12 mouse cellular contexts compared by ENCODE assay signal in the genomic region with DNA sequence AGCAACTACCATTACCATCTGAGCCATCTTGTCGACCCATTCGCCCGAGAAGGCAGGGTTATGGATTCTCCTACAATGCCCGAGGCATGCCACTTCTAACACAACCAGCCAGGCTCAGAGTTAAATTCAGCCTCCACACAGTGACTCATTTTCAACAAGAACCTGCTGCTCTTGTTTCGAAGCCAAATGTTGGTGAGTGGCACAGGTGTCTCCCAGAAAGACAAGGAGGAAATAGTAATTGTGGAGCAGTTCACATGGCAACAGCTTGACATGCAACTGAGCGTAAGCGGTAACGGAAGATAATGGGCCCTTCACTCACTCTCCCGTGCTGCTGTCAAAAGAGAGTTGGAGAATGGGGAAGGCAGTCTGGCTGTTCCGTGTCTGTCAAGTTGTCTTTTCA.
DNase-seq lines count a peak whose midpoint lies in the region; ATAC-seq lines count a peak whose summit lies in the region.
"Had no signal": no experiment of that assay in that cellular context is flagged by ENCODE, and none has a peak within 500 bp of the region (broad histone marks: within the 10 kb centered on the region; RNA-seq: fewer than 3 reads in every experiment).

No protein-coding gene starts in this region.

- DNase-seq in forebrain, embryonic 14.5 days (ENCODE audit: low spot score), result peak; percentile 70
- no peak for DNase-seq in forebrain, embryonic 11.5 days (ENCODE audit: low spot score)
- DNase-seq in brain, embryonic 18.5 days (ENCODE audit: low read depth, low spot score), result peak; percentile 56
- DNase-seq in left cerebral cortex, adult 9 months (ENCODE audit: low spot score in 2 of 2), result peak; percentile 54 to 62
- DNase-seq in kidney, adult 11 months, result no peak
- DNase-seq: adrenal gland, postnatal 36 days had no signal

- no peaks in the 10 kb centered on the region for H3K27me3 ChIP-seq in forebrain, embryonic 14.5 days (replicated peaks; ENCODE audit: control insufficient read depth, insufficient read depth, low read length)
- H3K27me3 ChIP-seq in forebrain, embryonic 11.5 days (ENCODE audit: control insufficient read depth, insufficient read depth, low read length), result no peaks in the 10 kb centered on the region
- no peaks in the 10 kb centered on the region for H3K27me3 ChIP-seq in liver, embryonic 12.5 days (replicated peaks)
- H3K27me3 ChIP-seq: embryonic facial prominence, embryonic 13.5 days; lung, embryonic 15.5 days had no signal

- peak; percentile 48 for ATAC-seq in forebrain, embryonic 14.5 days
- no peak for ATAC-seq in forebrain, embryonic 11.5 days (replicated peaks; ENCODE audit: low FRiP score)
- ATAC-seq in frontal cortex, adult (ENCODE audit: low TSS enrichment), result peak; percentile 83
- ATAC-seq in erythroblast, adult 5-6 weeks (replicated peaks; ENCODE audit: low FRiP score, poor library complexity, severe bottlenecking), result no peak
- ATAC-seq in liver, embryonic 12.5 days, result no peak
- ATAC-seq: intestine, postnatal 0 days had no signal

- no peak overlapping the region for H3K9ac ChIP-seq in forebrain, embryonic 14.5 days (ENCODE audit: low read length)
- no peak overlapping the region for H3K9ac ChIP-seq in forebrain, embryonic 11.5 days (ENCODE audit: low read length)
- H3K9ac ChIP-seq in liver, embryonic 12.5 days, result no peak overlapping the region
- H3K9ac ChIP-seq: embryonic facial prominence, embryonic 13.5 days; lung, embryonic 15.5 days had no signal

- peaks cover 6% of the 10 kb centered on the region for H3K4me1 ChIP-seq in forebrain, embryonic 14.5 days (ENCODE audit: control insufficient read depth, insufficient read depth, low read length)
- H3K4me1 ChIP-seq in forebrain, embryonic 11.5 days (replicated peaks; ENCODE audit: control insufficient read depth, insufficient read depth, low read length), result no peaks in the 10 kb centered on the region; the same call in 1 of the 2 replicates
- no peaks in the 10 kb centered on the region for H3K4me1 ChIP-seq in liver, embryonic 12.5 days

- H3K36me3 ChIP-seq in forebrain, embryonic 14.5 days (ENCODE audit: control insufficient read depth, insufficient read depth, low read length), result no peaks in the 10 kb centered on the region
- no peaks in the 10 kb centered on the region for H3K36me3 ChIP-seq in forebrain, embryonic 11.5 days (ENCODE audit: control insufficient read depth, insufficient read depth, low read length)
- H3K36me3 ChIP-seq in liver, embryonic 12.5 days, result no peaks in the 10 kb centered on the region
- H3K36me3 ChIP-seq: embryonic facial prominence, embryonic 13.5 days; lung, embryonic 15.5 days had no signal

- H3K4me2 ChIP-seq in forebrain, embryonic 14.5 days (ENCODE audit: low read length), result no peak overlapping the region
- no peak overlapping the region for H3K4me2 ChIP-seq in forebrain, embryonic 11.5 days (ENCODE audit: low read depth, low read length, severe bottlenecking)
- no peak overlapping the region for H3K4me2 ChIP-seq in liver, embryonic 12.5 days
- H3K4me2 ChIP-seq: embryonic facial prominence, embryonic 13.5 days; lung, embryonic 15.5 days had no signal

- H3K9me3 ChIP-seq in forebrain, embryonic 14.5 days (replicated peaks; ENCODE audit: control insufficient read depth, low read length), result no peaks in the 10 kb centered on the region
- H3K9me3 ChIP-seq in forebrain, embryonic 11.5 days (ENCODE audit: control insufficient read depth, low read length), result no peaks in the 10 kb centered on the region
- H3K9me3 ChIP-seq in liver, embryonic 12.5 days (replicated peaks), result no peaks in the 10 kb centered on the region
- H3K9me3 ChIP-seq: embryonic facial prominence, embryonic 13.5 days; lung, embryonic 15.5 days had no signal

- H3K4me3 ChIP-seq in forebrain, embryonic 14.5 days (ENCODE audit: low read depth, low read length), result no peak overlapping the region
- no peak overlapping the region for H3K4me3 ChIP-seq in forebrain, embryonic 11.5 days (ENCODE audit: low read depth, low read length)
- no peak overlapping the region for H3K4me3 ChIP-seq in liver, embryonic 12.5 days
- H3K4me3 ChIP-seq: embryonic facial prominence, embryonic 13.5 days; lung, embryonic 15.5 days had no signal

- WGBS in forebrain, embryonic 14.5 days, result 49% methylated on average over 10 of the region's 10 CpGs
- WGBS in forebrain, embryonic 11.5 days, result 79% methylated on average over 10 of the region's 10 CpGs
- 79% methylated on average over 10 of the region's 10 CpGs for WGBS in liver, embryonic 12.5 days (ENCODE audit: insufficient replicate concordance)

- H3K27ac ChIP-seq in forebrain, embryonic 14.5 days (ENCODE audit: low read depth, low read length), result no peak overlapping the region
- no peak overlapping the region for H3K27ac ChIP-seq in forebrain, embryonic 11.5 days (ENCODE audit: low read depth, low read length)
- no peak overlapping the region for H3K27ac ChIP-seq in liver, embryonic 12.5 days
- H3K27ac ChIP-seq: embryonic facial prominence, embryonic 13.5 days; lung, embryonic 15.5 days had no signal

Comparison
In these comparisons a context has a peak if more than half of its experiments do, and no peak if none do; other contexts are left out.
1. ATAC-seq: peak in forebrain, embryonic 14.5 days (single experiment) and frontal cortex, adult (single experiment); none in forebrain, embryonic 11.5 days (single experiment), erythroblast, adult 5-6 weeks (single experiment) and liver, embryonic 12.5 days (single experiment).
2. DNase-seq: peak in forebrain, embryonic 14.5 days (single experiment), brain, embryonic 18.5 days (single experiment) and left cerebral cortex, adult 9 months (2 of 2); none in forebrain, embryonic 11.5 days (single experiment) and kidney, adult 11 months (single experiment).